8 mouse cellular contexts compared by ENCODE assay signal in genomic region chr12:72535599-72535998, GRCm38 (mm10). TPM values are rescaled to one million over a fixed set of nuclear protein-coding genes. Genes with fewer than 3 reads are reported as not detected.
DNase-seq lines count a peak whose midpoint lies in the region; ATAC-seq lines count a peak whose summit lies in the region.

No protein-coding gene starts in this region.

- H3K4me1 ChIP-seq in limb, embryonic 11.5 days (ENCODE audit: control insufficient read depth, insufficient read depth, low read length), result peaks cover 7% of the 10 kb centered on the region; the same call in 1 of the 2 replicates
- H3K4me1 ChIP-seq in neural tube, embryonic 15.5 days, result peaks cover 11% of the 10 kb centered on the region

- no peaks in the 10 kb centered on the region for H3K36me3 ChIP-seq in limb, embryonic 11.5 days (ENCODE audit: control insufficient read depth, insufficient read depth, low read length)
- no peaks in the 10 kb centered on the region for H3K36me3 ChIP-seq in neural tube, embryonic 15.5 days

- peak overlapping the region; percentile 67 for H3K4me2 ChIP-seq in limb, embryonic 11.5 days (ENCODE audit: low read depth, severe bottlenecking)
- peak overlapping the region; percentile 60 for H3K4me2 ChIP-seq in neural tube, embryonic 15.5 days

- H3K9ac ChIP-seq in limb, embryonic 11.5 days (ENCODE audit: low read length), result peak overlapping the region; percentile 34; the same call in 1 of the 2 replicates
- peak overlapping the region; percentile 62; the same call in 1 of the 2 replicates for H3K9ac ChIP-seq in neural tube, embryonic 15.5 days (replicated peaks)

- intact Hi-C loops in gastrocnemius, postnatal 36 days (cut with DNase I), result loop anchor here (5.0 to 10.0 kb wide), 2 partner anchors 117 to 159 kb away; no protein-coding TSS in a partner anchor

- peak overlapping the region; percentile 63 for H3K4me3 ChIP-seq in limb, embryonic 11.5 days (ENCODE audit: low read depth, low read length)
- H3K4me3 ChIP-seq in neural tube, embryonic 15.5 days (replicated peaks), result peak overlapping the region; percentile 74

- no peaks in the 10 kb centered on the region for H3K9me3 ChIP-seq in limb, embryonic 11.5 days (ENCODE audit: control insufficient read depth, low read length)
- H3K9me3 ChIP-seq in neural tube, embryonic 15.5 days (replicated peaks), result no peaks in the 10 kb centered on the region

- H3K27ac ChIP-seq in limb, embryonic 11.5 days (replicated peaks; ENCODE audit: low read depth, low read length), result no peak overlapping the region
- peak overlapping the region; percentile 69 for H3K27ac ChIP-seq in neural tube, embryonic 15.5 days (replicated peaks)

- H3K27me3 ChIP-seq in limb, embryonic 11.5 days (ENCODE audit: control insufficient read depth, insufficient read depth, low read length), result no peaks in the 10 kb centered on the region
- no peaks in the 10 kb centered on the region for H3K27me3 ChIP-seq in neural tube, embryonic 15.5 days (replicated peaks)

- peak; percentile 44 to 45 for DNase-seq in cerebellum, postnatal 10 days
- DNase-seq in cerebellum, postnatal 4 days (ENCODE audit: low spot score in 2 of 2), result no peak
- peak; percentile 5 for DNase-seq in ovary, postnatal 14 days (ENCODE audit: low spot score)
- DNase-seq in ovary, postnatal 10 days (ENCODE audit: low spot score), result no peak
- DNase-seq in limb, embryonic 11.5 days (ENCODE audit: low spot score), result no peak
- DNase-seq in gastrocnemius, postnatal 36 days, result no peak
- DNase-seq in thymus, postnatal 25 days, result no peak

- 38% methylated on average over 3 of the region's 3 CpGs for WGBS in limb, embryonic 11.5 days
- WGBS in neural tube, embryonic 15.5 days, result 46% methylated on average over 3 of the region's 3 CpGs

- no peak for ATAC-seq in limb, embryonic 11.5 days (ENCODE audit: insufficient number of reproducible peaks, low FRiP score, low TSS enrichment, low read depth)
- no peak for ATAC-seq in neural tube, embryonic 15.5 days (ENCODE audit: low FRiP score)

RNA-seq across cellular contexts. Expression of gene Pcnx4, which starts 0.6 kb away (rescaled TPM):
- 13.0 and 15.2 TPM in 2 replicates for polyA plus RNA-seq in limb, embryonic 11.5 days (2014; fragmentation: Nextera tagmentation; extraction: Ambion mirVana)
- 21.9 and 22.7 TPM in 2 replicates for polyA plus RNA-seq in neural tube, embryonic 15.5 days (2015; fragmentation: Nextera tagmentation; extraction: Ambion mirVana)
- 1 to 10 TPM; 1.8 to 2.2 TPM for total RNA-seq in gastrocnemius, postnatal 36 days (2021)

Comparison
In these comparisons a context has a peak if more than half of its experiments do, and no peak if none do; other contexts are left out.
1. DNase-seq: peak in cerebellum, postnatal 10 days (2 of 2) and ovary, postnatal 14 days (single experiment); none in cerebellum, postnatal 4 days (0 of 2), ovary, postnatal 10 days (single experiment), limb, embryonic 11.5 days (single experiment), gastrocnemius, postnatal 36 days (0 of 2) and thymus, postnatal 25 days (single experiment).